Mouse (Mus musculus): ENCODE measurements around the gene Pitpnm2. TPM values are rescaled to one million over a fixed set of nuclear protein-coding genes. Genes with fewer than 3 reads are reported as not detected.

Pitpnm2 gene
- total and polyA plus RNA-seq, 2 experiments: 10.6 to 30.3 TPM

DNA sequence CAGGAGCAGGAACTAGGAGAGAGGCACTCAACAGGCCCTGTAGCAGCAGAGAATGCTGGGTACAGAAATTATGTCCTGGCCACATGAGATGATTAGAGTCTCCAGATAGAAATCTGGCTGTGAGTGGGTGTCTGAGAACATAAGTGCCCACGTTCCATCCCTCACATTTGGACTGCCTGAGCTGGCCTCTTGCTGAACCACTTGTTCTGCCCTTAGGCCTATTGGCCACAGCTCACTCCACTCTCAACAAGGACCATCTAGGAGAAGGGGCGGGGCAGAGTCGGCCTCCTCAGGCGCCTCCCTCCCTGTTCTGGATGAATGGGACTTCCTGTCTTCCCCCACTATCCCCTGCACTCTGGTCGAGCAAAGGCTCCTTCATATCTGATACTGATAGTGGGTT, 100.5 kb downstream of the Pitpnm2 start:
- no peak overlapping the region for H3K4me3 ChIP-seq (ENCODE audit: insufficient read depth, low read depth, low read length)
- H3K79me2 ChIP-seq (ENCODE audit: control insufficient read depth, insufficient read depth, low read length): 0 out of 2 replicates have a peak, but pooled peaks cover 2% of the 10 kb centered on the region
- peaks cover 2% of the 10 kb centered on the region; the same call in 1 of the 2 replicates for H3K36me3 ChIP-seq (ENCODE audit: control insufficient read depth, insufficient read depth, low read length)
- WGBS: 70% methylated on average over 5 of the region's 5 CpGs
- no peaks in the 10 kb centered on the region for H3K27me3 ChIP-seq (ENCODE audit: control insufficient read depth, insufficient read depth, low read length)
- DNase-seq (ENCODE audit: extremely low read depth, low read depth, low spot score): no peak
- no peak overlapping the region for H3K9ac ChIP-seq (ENCODE audit: low read depth, low read length)
- no peak for TF ChIP-seq POLR2A (IDR thresholded peaks at IDR 0.05; ENCODE audit: extremely low read depth, insufficient read depth, low read length)
- no peak for TF ChIP-seq CTCF (IDR thresholded peaks at IDR 0.05; ENCODE audit: low read depth, low read length)
- no peak overlapping the region for H3K27ac ChIP-seq (replicated peaks; ENCODE audit: insufficient read depth, low read depth, low read length)
- H3K4me1 ChIP-seq (ENCODE audit: control insufficient read depth, insufficient read depth, low read length): no peaks in the 10 kb centered on the region

DNA sequence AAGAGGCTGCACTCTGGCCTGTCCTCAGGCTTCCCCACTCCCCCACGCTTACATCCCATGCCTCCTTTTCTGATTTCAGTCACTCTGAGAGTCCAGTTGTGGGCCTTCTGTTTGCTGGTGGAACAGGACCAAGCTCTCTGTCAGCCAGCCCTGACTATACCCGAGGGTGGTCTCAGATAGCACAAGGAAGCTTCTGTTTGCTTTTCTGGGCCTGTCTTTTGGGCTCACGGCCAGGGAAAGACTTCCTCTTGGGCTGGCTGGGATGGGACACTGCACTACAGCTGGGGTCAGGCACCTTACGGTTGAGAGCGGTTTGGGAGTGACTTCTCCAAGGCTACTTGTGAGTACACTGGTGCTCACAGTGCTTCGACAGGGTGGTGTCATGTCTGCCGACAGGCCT, 111.5 kb downstream of the Pitpnm2 start:
- WGBS: 73% methylated on average over 7 of the region's 7 CpGs
- H3K27ac ChIP-seq (replicated peaks; ENCODE audit: insufficient read depth, low read depth, low read length): no peak overlapping the region
- DNase-seq (ENCODE audit: extremely low read depth, low read depth, low spot score): peak; percentile 22
- no peaks in the 10 kb centered on the region for H3K79me2 ChIP-seq (ENCODE audit: control insufficient read depth, insufficient read depth, low read length)
- H3K27me3 ChIP-seq (ENCODE audit: control insufficient read depth, insufficient read depth, low read length): no peaks in the 10 kb centered on the region
- TF ChIP-seq POLR2A (IDR thresholded peaks at IDR 0.05; ENCODE audit: extremely low read depth, insufficient read depth, low read length): no peak
- TF ChIP-seq CTCF (IDR thresholded peaks at IDR 0.05; ENCODE audit: low read depth, low read length): no peak
- H3K9ac ChIP-seq (ENCODE audit: low read depth, low read length): no peak overlapping the region
- H3K4me1 ChIP-seq (ENCODE audit: control insufficient read depth, insufficient read depth, low read length): no peaks in the 10 kb centered on the region
- no peak overlapping the region for H3K4me3 ChIP-seq (ENCODE audit: insufficient read depth, low read depth, low read length)
- peaks cover 8% of the 10 kb centered on the region for H3K36me3 ChIP-seq (ENCODE audit: control insufficient read depth, insufficient read depth, low read length)

DNA sequence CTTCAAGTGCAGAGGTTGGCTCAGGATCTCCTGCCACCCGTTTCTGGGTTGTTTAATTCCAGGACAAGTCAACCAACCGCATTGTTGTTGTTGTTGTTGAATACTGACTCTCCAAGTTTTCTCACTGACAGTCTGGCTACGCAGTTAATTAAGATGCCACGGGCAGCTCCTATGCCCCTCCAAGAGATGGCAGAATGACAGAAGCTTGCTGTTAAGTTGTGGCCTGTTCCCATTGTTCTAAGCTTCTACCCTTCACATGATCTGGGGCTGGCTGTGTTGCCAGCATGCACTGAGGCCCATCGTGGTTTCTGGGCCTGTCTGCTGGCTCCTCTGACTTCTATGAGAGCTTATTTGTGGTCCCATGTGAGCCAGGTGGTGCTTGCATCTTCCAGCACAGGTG, 115.3 kb downstream of the Pitpnm2 start:
- H3K27me3 ChIP-seq (ENCODE audit: control insufficient read depth, insufficient read depth, low read length): no peaks in the 10 kb centered on the region
- no peaks in the 10 kb centered on the region for H3K4me1 ChIP-seq (ENCODE audit: control insufficient read depth, insufficient read depth, low read length)
- no peak overlapping the region for H3K27ac ChIP-seq (replicated peaks; ENCODE audit: insufficient read depth, low read depth, low read length)
- H3K4me3 ChIP-seq (ENCODE audit: insufficient read depth, low read depth, low read length): no peak overlapping the region
- no peak for TF ChIP-seq POLR2A (IDR thresholded peaks at IDR 0.05; ENCODE audit: extremely low read depth, insufficient read depth, low read length)
- H3K36me3 ChIP-seq (ENCODE audit: control insufficient read depth, insufficient read depth, low read length): peaks cover 2% of the 10 kb centered on the region; the same call in 1 of the 2 replicates
- 92% methylated on average over 5 of the region's 5 CpGs for WGBS
- DNase-seq (ENCODE audit: extremely low read depth, low read depth, low spot score): no peak
- H3K9ac ChIP-seq (ENCODE audit: low read depth, low read length): no peak overlapping the region
- H3K79me2 ChIP-seq (ENCODE audit: control insufficient read depth, insufficient read depth, low read length): no peaks in the 10 kb centered on the region

DNA sequence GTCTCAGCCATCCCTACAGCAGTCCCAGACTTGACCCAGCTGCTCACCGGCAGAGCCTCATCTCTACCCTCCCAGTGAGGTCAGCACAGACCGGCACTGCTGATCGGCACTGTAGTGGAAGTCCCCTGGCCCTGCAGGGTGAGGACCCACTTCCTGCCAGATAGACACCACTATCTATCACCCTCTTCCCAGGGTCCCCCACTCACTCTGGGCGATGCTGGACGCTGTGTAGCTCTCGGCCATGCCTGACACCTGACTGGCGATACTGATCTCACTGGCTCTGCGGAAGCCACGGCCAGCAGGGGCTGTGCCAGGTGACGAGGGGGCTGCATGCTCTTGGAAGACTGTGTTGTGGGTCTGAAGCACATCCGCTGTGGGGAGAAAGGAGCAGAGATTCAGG, 124.5 kb downstream of the Pitpnm2 start:
- no peak for TF ChIP-seq CTCF (IDR thresholded peaks at IDR 0.05; ENCODE audit: low read depth, low read length)
- no peak overlapping the region for H3K4me3 ChIP-seq (ENCODE audit: insufficient read depth, low read depth, low read length)
- H3K4me1 ChIP-seq (ENCODE audit: control insufficient read depth, insufficient read depth, low read length): no peaks in the 10 kb centered on the region
- H3K27me3 ChIP-seq (ENCODE audit: control insufficient read depth, insufficient read depth, low read length): no peaks in the 10 kb centered on the region
- no peaks in the 10 kb centered on the region for H3K79me2 ChIP-seq (ENCODE audit: control insufficient read depth, insufficient read depth, low read length)
- DNase-seq (ENCODE audit: extremely low read depth, low read depth, low spot score): no peak
- H3K9ac ChIP-seq (ENCODE audit: low read depth, low read length): no peak overlapping the region
- 91% methylated on average over 11 of the region's 11 CpGs for WGBS
- no peak overlapping the region for H3K27ac ChIP-seq (replicated peaks; ENCODE audit: insufficient read depth, low read depth, low read length)
- H3K36me3 ChIP-seq (ENCODE audit: control insufficient read depth, insufficient read depth, low read length): peaks cover 4% of the 10 kb centered on the region; the same call in 1 of the 2 replicates

DNA sequence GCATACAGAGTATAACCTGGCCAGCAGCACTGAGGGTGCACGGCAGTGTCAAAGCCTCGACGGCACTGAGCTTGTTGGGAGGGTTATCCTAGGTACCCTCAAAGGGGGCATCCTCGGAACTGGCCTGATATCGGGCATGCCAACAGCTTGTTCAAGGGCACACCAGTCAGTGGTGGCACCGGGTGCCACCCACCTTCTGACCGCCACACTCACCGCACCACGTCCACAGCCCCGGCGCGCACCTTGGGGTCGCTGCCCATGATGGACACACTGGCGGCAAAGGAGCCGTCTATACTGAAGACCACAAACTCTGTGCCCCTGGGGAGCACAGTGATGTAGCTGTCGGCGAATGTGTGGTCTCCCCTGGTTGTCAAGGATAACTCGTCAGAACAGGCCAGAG, 127.2 kb downstream of the Pitpnm2 start:
- WGBS: 94% methylated on average over 18 of the region's 18 CpGs
- no peak for DNase-seq (ENCODE audit: extremely low read depth, low read depth, low spot score)

DNA sequence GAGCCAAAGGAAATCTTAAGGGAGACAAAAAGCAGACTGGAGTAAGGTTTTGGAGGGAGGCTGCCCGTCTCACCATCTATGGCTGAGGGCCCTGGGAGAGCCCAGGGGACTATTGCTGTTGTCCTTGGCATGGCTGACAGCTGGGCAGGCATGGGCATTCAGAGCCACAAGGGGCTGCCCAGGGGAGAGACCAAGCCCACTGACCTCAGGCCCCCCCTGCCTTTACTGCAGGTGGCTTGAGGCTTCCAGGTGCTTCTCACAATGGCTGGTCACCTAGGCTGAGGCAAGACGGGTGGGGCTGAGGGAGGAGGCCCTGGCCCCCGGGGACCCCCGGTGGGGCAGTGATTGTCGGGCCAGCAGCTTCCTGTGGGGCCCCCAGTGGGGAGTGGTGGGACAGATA, 130.4 kb downstream of the Pitpnm2 start:
- no peak for DNase-seq (ENCODE audit: extremely low read depth, low read depth, low spot score)
- Histone ChIP-seq H3K9ac (ENCODE audit: low read depth, low read length) (no peak overlapping the region), H3K4me1 (ENCODE audit: control insufficient read depth, insufficient read depth, low read length) (peaks cover 7% of the 10 kb centered on the region), H3K4me3 (ENCODE audit: insufficient read depth, low read depth, low read length) (no peak overlapping the region), H3K27ac (replicated peaks; ENCODE audit: insufficient read depth, low read depth, low read length) (no peak overlapping the region), H3K27me3 (ENCODE audit: control insufficient read depth, insufficient read depth, low read length) (no peaks in the 10 kb centered on the region), H3K36me3 (ENCODE audit: control insufficient read depth, insufficient read depth, low read length) (no peaks in the 10 kb centered on the region), H3K79me2 (ENCODE audit: control insufficient read depth, insufficient read depth, low read length) (peaks cover 4% of the 10 kb centered on the region; the same call in 1 of the 2 replicates)
- WGBS: 76% methylated on average over 5 of the region's 5 CpGs
- TF ChIP-seq POLR2A (IDR thresholded peaks at IDR 0.05; ENCODE audit: extremely low read depth, insufficient read depth, low read length): no peak
- no peak for TF ChIP-seq CTCF (IDR thresholded peaks at IDR 0.05; ENCODE audit: low read depth, low read length)

More for the DNA sequence above, 127.2 kb downstream of the Pitpnm2 start:
- Histone ChIP-seq H3K36me3 (ENCODE audit: control insufficient read depth, insufficient read depth, low read length) (0 out of 2 replicates have a peak, but pooled peaks cover 2% of the 10 kb centered on the region), H3K9ac (ENCODE audit: low read depth, low read length) (no peak overlapping the region), H3K4me3 (ENCODE audit: insufficient read depth, low read depth, low read length) (no peak overlapping the region), H3K27ac (replicated peaks; ENCODE audit: insufficient read depth, low read depth, low read length) (no peak overlapping the region), H3K79me2 (ENCODE audit: control insufficient read depth, insufficient read depth, low read length) (no peaks in the 10 kb centered on the region), H3K27me3 (ENCODE audit: control insufficient read depth, insufficient read depth, low read length) (no peaks in the 10 kb centered on the region), H3K4me1 (ENCODE audit: control insufficient read depth, insufficient read depth, low read length) (no peaks in the 10 kb centered on the region; the same call in 1 of the 2 replicates)
- TF ChIP-seq POLR2A (IDR thresholded peaks at IDR 0.05; ENCODE audit: extremely low read depth, insufficient read depth, low read length) (no peak), CTCF (IDR thresholded peaks at IDR 0.05; ENCODE audit: low read depth, low read length) (no peak)
